Mouse (Mus musculus) neural tube, embryonic 14.5 days (tissue): ENCODE measurements around the gene Trim21. TPM values are rescaled to one million over a fixed set of nuclear protein-coding genes. Genes with fewer than 3 reads are reported as not detected.

Experiments
- ATAC-seq: fragments of 200-750 bp; cut with Nextera tagmentation; 2 replicates; pipeline ENCODE4 v1.8.0; 2017; ENCODE audit warnings: low read depth, mild to moderate bottlenecking, moderate TSS enrichment, moderate library complexity
- H3K27ac ChIP-seq: fragments of 300-500 bp; sonication (generic); 2 replicates; pipeline ENCODE4 v1.5.1; 2014; ENCODE audit warnings: low read depth, mild to moderate bottlenecking, control low read depth, low read length, moderate library complexity, mixed read lengths
- H3K27me3 ChIP-seq: fragments of 300-500 bp; sonication (generic); 2 replicates; pipeline ENCODE4 v1.6.1; 2014; ENCODE audit warnings: low read length; ENCODE audit not compliant: control insufficient read depth, insufficient read depth
- H3K36me3 ChIP-seq: fragments of 300-500 bp; sonication (generic); 2 replicates; pipeline ENCODE4 v1.6.1; 2014; ENCODE audit warnings: low read length, mixed read lengths; ENCODE audit not compliant: control insufficient read depth, insufficient read depth
- H3K4me1 ChIP-seq: fragments of 300-500 bp; sonication (generic); 2 replicates; pipeline ENCODE4 v1.6.1; 2014; ENCODE audit warnings: low read length; ENCODE audit not compliant: control insufficient read depth, insufficient read depth
- H3K4me2 ChIP-seq: fragments of 300-500 bp; sonication (generic); 2 replicates; pipeline ENCODE4 v1.6.1; 2014; ENCODE audit warnings: mild to moderate bottlenecking, low read depth, low read length, control low read depth
- H3K4me3 ChIP-seq: fragments of 300-500 bp; sonication (generic); 2 replicates; pipeline ENCODE4 v1.5.1; 2014; ENCODE audit warnings: low read depth, low read length, control low read depth, mixed read lengths
- H3K9ac ChIP-seq: fragments of 300-500 bp; sonication (generic); replicated peaks from 2 replicates; pipeline ENCODE4 v1.6.1; 2014; ENCODE audit warnings: low read depth, mild to moderate bottlenecking, control low read depth, low read length, mixed read lengths
- H3K9me3 ChIP-seq: fragments of 300-500 bp; sonication (generic); 2 replicates; pipeline ENCODE4 v1.6.1; 2016; ENCODE audit warnings: low read length; ENCODE audit not compliant: control insufficient read depth
- WGBS: fragments of 180-500 bp; shearing (Covaris S2); extraction: QIAGEN DNeasy Blood & Tissue Kit; methylation state at CpG from one replicate; pipeline ENCODE4 v1.1.7; 2014; 5-methylcytosine and 5-hydroxymethylcytosine counted together
- polyA plus RNA-seq: library from polyadenylated mRNA; unstranded; fragments of >200 nt; fragmentation: Nextera tagmentation; extraction: Ambion mirVana; gene quantifications from 2 replicates; pipeline ENCODE4 v1.2.1, GENCODE M21; 2014

The Trim21 gene
- polyA plus RNA-seq, 1 experiment from 2014 or later = 0.11 TPM

GRCm38 (mm10) chr7:102511927-102512326 lies 53.4 kb downstream of the Trim21 start:
- Histone ChIP-seq H3K4me2 (no peak overlapping the region), H3K4me1 (no peaks in the 10 kb centered on the region), H3K4me3 (no peak overlapping the region), H3K9me3 (no peaks in the 10 kb centered on the region), H3K27ac (no peak overlapping the region), H3K9ac (no peak overlapping the region), H3K36me3 (no peaks in the 10 kb centered on the region), H3K27me3 (no peaks in the 10 kb centered on the region; the same call in 1 of the 2 replicates)
- WGBS = 94% methylated on average over 10 of the region's 10 CpGs
- no peak for ATAC-seq

GRCm38 (mm10) chr7:102509726-102510125 lies 55.6 kb downstream of the Trim21 start:
- Histone ChIP-seq H3K4me2 (no peak overlapping the region), H3K9ac (no peak overlapping the region), H3K27me3 (no peaks in the 10 kb centered on the region; the same call in 1 of the 2 replicates), H3K4me3 (no peak overlapping the region), H3K27ac (no peak overlapping the region), H3K36me3 (no peaks in the 10 kb centered on the region), H3K4me1 (no peaks in the 10 kb centered on the region), H3K9me3 (no peaks in the 10 kb centered on the region)
- WGBS = 67% methylated on average over 7 of the region's 7 CpGs
- no peak for ATAC-seq

- H3K9ac ChIP-seq = no peak overlapping the region
- H3K36me3 ChIP-seq = no peaks in the 10 kb centered on the region
- H3K27ac ChIP-seq = no peak overlapping the region
- 91% methylated on average over 6 of the region's 6 CpGs for WGBS
- H3K27me3 ChIP-seq = no peaks in the 10 kb centered on the region; the same call in 1 of the 2 replicates
- no peak for ATAC-seq
- no peaks in the 10 kb centered on the region for H3K9me3 ChIP-seq
- no peak overlapping the region for H3K4me2 ChIP-seq
- no peak overlapping the region for H3K4me3 ChIP-seq
- H3K4me1 ChIP-seq = no peaks in the 10 kb centered on the region
Measured at GRCm38 (mm10) chr7:102508666-102509065, 56.6 kb downstream of the Trim21 start.

GRCm38 (mm10) chr7:102508066-102508465 lies 57.2 kb downstream of the Trim21 start:
- no peaks in the 10 kb centered on the region for H3K36me3 ChIP-seq
- H3K9ac ChIP-seq = no peak overlapping the region
- no peak for ATAC-seq
- no peak overlapping the region for H3K4me2 ChIP-seq
- no peak overlapping the region for H3K27ac ChIP-seq
- H3K4me3 ChIP-seq = no peak overlapping the region
- 87% methylated on average over 9 of the region's 9 CpGs for WGBS
- H3K4me1 ChIP-seq = no peaks in the 10 kb centered on the region
- H3K27me3 ChIP-seq = no peaks in the 10 kb centered on the region; the same call in 1 of the 2 replicates
- H3K9me3 ChIP-seq = no peaks in the 10 kb centered on the region

Other genes with a start within 250 kb of the Trim21 start
- gene Rrm1, start 123.8 kb downstream of the Trim21 start, polyA plus RNA-seq = 35.3 and 37.6 TPM in 2 replicates
- gene Olfr543, start 83.8 kb downstream of the Trim21 start, polyA plus RNA-seq = 0.80 and 1.3 TPM in 2 replicates
- 0.12 and 0.21 TPM in 2 replicates for gene Olfr544, start 77.2 kb downstream of the Trim21 start, polyA plus RNA-seq
- 0.19 and 0.37 TPM in 2 replicates for gene Olfr545, start 65.9 kb downstream of the Trim21 start, polyA plus RNA-seq
- gene Olfr547, start 30.7 kb downstream of the Trim21 start, polyA plus RNA-seq = not detected in 2 replicates
- not detected in 2 replicates for gene Olfr548-ps1, start 24.6 kb downstream of the Trim21 start, polyA plus RNA-seq
- gene Olfr549, start 15.6 kb downstream of the Trim21 start, polyA plus RNA-seq = not detected in 2 replicates
- gene Olfr550, start 6.0 kb upstream of the Trim21 start, polyA plus RNA-seq = not detected in 2 replicates
- gene Olfr551, start 26.4 kb upstream of the Trim21 start, polyA plus RNA-seq = not detected in 2 replicates
- not detected in 2 replicates for gene Olfr552, start 32.3 kb upstream of the Trim21 start, polyA plus RNA-seq
- not detected in 2 replicates for gene Olfr553, start 52.7 kb upstream of the Trim21 start, polyA plus RNA-seq
- not detected in 2 replicates for gene Olfr554, start 72.9 kb upstream of the Trim21 start, polyA plus RNA-seq
- gene Olfr555, start 93.3 kb upstream of the Trim21 start, polyA plus RNA-seq = not detected in 2 replicates
- gene Olfr556, start 99.4 kb upstream of the Trim21 start, polyA plus RNA-seq = not detected in 2 replicates
- 8.0 and 8.7 TPM in 2 replicates for gene Trim68, start 121.8 kb upstream of the Trim21 start, polyA plus RNA-seq
- gene Olfr557, start 130.4 kb upstream of the Trim21 start, polyA plus RNA-seq = not detected in 2 replicates
- gene Olfr558, start 136.7 kb upstream of the Trim21 start, polyA plus RNA-seq = 0.12 and 0.36 TPM in 2 replicates
- not detected in 2 replicates for gene Olfr33, start 153.6 kb upstream of the Trim21 start, polyA plus RNA-seq
- gene Olfr559, start 162.0 kb upstream of the Trim21 start, polyA plus RNA-seq = not detected in 2 replicates
- gene Olfr560, start 193.9 kb upstream of the Trim21 start, polyA plus RNA-seq = not detected in 2 replicates
- gene Olfr78, start 194.0 kb upstream of the Trim21 start, polyA plus RNA-seq = 0.19 TPM in 1 of 2 replicates, not detected in the other
- gene Olfr561, start 205.7 kb upstream of the Trim21 start, polyA plus RNA-seq = not detected in 2 replicates
- gene Olfr564, start 238.0 kb upstream of the Trim21 start, polyA plus RNA-seq = not detected in 2 replicates